Mouse (Mus musculus): ENCODE data around the gene Slc26a5.

DNA sequence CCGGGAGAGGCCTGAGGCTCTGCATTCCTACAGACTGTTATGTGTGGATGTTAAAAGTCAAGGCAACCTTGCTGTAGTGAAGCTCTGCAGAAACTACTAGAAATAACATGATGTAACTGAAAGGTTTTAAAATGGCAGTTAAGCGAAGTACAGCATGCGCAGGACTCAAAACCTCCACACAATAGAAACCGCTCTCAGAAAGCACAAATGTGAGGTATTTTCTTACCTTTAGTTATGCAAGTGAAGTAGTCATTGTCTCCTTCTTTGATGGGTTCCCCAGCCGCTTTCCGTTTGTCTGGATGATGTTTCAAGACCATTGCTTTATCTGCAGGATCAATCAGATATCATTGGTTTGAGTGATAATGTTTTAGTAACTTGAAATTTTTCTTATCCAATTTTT is 88.9 kb downstream of the Slc26a5 start:
- no peak for TF ChIP-seq HCFC1 (IDR thresholded peaks at IDR 0.05; ENCODE audit: borderline replicate concordance, insufficient read depth, low read length)
- TF ChIP-seq CHD2 (IDR thresholded peaks at IDR 0.05; ENCODE audit: low read depth, low read length), result no peak
- TF ChIP-seq MAFK (IDR thresholded peaks at IDR 0.05; ENCODE audit: insufficient read depth, low read depth, low read length), result no peak
- no peak for TF ChIP-seq ZNF384 (IDR thresholded peaks at IDR 0.05; ENCODE audit: low read depth, low read length)

Measured in ES-E14 (cell line).